Mouse (Mus musculus) adrenal gland, adult (tissue): ENCODE data around the gene Hikeshi.

Experiments
- DNase-seq, 2 experiments: peaks; one replicate each; pipeline ENCODE4 v3.0.0; 2022 to 2023; ENCODE audit warnings: low spot score in 1 of 2; ENCODE audit not compliant: inconsistent age in 2 of 2

The Hikeshi gene

DNA sequence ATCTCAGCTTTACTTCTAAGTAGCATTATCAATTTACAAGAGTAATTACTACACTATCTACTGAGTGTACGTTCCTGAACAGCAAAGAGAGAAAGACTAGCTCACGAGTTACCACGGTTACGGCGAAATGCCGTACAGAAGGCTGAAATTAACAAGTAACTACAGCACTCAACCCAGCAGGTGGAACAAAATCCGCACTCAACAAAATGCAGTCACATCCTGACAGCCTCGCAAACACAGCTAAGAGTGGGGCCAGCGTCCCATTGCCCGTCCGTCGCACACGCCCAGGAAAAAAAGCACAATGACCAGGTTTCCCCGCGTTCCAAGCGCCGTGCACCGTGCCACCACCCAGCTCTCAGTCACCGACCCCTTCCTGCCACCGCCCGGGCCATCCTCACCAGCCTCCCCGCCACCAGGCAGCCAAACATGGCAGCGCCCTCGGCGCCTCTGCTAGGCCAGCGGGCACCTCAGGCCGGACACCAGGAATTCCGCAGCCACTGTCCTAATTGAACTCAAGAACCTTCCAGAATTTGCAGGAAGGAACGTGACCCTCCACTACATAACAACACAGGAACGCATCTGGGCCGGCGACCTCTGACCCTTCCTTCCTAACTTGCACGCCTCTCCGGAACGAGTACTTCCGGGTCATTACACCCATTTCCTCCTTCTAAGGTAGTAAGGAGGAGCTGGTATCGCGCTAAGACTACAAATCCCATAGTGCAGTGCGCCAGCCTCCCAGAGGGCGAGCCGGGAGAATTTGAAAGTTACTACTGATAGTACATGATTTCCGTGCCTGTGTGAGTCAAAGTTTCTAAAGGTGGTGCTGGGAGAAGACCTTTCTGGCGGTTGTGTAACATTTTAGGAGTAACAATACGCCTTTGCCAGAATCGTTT lies at the start of gene Hikeshi:
Hikeshi (minus strand) TSS at position 634 of the 893 bp plus-strand sequence.
- peak; percentile 94 to 98 for DNase-seq

DNA sequence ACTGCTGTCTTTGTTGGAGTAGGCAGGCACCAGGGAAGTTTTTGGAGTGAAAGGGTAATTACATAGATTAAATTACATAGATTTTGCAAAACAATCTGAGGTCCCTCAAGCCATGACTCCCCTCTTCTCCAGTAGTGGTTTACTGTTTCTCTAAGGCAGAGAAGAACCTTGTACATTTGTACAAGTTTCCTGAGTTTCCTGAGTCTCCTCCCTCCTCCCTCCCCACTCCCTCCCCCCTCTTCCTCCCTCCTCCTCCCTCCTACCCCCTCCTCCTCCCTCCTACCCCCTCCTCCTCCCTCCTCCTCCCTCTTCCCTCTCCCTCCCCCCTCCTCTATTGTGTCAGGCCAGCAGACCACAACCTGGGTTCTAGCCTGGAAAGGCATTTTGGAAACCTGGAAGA lies 43.4 kb upstream of the Hikeshi start:
- no peak for DNase-seq

DNA sequence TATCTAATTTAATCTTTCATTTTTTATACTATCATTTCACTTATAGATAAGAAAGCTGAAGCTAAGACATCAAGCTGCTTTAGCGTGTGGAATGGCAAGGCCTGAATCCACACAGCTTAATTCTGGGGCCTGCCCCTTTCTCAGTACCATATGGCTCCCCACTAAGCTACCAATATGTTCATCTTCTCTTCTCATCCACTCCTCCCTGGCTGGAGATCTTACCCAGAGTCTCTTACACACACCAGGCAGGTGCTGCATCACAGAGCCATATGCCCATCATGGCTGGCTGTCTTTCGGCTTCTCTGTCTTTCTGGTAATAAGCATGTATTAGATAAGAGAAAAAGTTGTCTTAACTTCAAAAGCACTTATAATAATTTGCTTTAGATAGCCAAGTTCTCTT lies 42.4 kb upstream of the Hikeshi start:
- DNase-seq: no peak

DNA sequence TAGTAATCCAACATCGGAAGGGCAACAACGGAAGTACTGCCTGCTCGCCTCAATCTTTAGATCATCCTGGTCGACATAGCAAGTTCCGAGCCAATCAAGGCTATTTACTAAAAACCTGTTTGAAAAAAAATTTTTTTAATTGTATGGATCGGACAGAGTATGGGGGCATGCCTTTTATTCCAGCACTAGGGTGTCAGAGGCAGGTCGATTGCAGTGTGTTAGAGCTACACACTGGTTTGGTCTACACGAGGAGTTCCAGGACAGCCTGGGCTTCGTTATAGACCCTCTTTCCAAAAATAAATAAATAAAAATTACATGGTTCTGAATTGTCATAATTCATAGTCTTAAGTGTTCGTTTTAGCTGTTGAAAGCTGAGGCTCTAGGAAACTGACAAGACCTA lies 40.6 kb upstream of the Hikeshi start:
- DNase-seq: no peak

DNA sequence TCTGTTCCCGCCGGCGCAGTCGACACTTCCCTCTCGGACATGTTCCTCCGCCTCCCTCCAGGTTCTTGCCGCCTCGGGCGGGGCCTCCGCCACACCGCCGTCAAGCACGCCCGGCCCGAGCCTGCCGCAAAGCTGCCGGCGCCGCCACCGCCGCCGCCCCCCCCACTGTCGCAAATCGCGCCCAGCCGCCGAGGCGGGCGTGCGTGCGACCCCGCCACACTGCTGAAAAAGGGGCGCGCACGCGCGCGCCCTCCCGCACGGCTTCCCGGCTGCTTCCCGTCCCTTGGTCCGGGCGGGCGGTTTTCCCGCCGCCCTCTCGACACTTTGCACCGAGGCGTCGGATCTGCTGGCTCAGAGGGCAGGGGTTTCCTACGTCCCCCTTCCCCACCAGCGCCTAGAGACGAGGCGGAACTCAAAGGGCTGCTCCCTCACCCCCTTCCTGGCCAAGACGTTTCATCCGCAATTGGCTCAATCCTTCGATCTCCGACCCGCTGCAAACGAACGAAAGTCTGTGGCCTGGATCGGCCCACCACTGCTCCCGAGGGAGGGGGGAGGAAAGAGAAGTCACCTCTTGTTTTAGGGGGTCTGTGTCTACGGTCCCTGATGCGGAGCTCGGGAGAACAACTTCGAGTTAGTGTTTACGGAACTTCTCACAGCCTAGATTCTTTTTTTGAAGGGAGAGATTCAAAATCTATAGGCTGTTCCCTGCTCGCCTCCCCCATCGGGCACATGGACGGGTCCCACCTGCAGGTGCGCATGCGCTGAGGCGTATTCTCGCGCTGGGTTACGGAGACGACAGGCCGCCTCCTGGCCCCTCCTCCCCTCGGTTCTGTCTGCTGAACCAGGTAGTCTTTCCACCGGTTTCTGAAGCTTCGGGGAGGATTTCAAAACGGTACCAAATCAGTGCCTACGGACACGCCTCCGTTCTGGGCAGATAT lies 39.8 kb upstream of the Hikeshi start, which contains the start of gene Eed:
Eed (minus strand) TSS at position 499 of the 938 bp plus-strand sequence.
- peak; percentile 96 to 98 for DNase-seq

DNA sequence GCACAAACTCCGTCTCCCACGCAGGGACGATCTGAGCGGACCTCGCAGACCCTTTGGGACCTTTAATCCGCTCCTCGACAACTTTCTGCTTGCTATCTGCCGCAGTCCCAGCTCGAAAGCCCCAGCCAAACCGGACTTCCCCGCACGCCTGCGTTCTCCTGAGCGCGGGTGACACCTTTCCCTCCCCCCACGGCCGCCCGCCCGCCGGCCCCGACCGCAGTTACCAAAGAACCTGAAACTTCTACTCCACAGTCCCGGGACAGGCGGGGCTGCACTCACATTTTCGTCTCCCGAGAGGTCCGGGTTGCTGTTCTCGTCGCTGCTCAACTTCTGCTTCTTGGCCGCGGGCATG lies 39.1 kb upstream of the Hikeshi start:
- no peak for DNase-seq

DNA sequence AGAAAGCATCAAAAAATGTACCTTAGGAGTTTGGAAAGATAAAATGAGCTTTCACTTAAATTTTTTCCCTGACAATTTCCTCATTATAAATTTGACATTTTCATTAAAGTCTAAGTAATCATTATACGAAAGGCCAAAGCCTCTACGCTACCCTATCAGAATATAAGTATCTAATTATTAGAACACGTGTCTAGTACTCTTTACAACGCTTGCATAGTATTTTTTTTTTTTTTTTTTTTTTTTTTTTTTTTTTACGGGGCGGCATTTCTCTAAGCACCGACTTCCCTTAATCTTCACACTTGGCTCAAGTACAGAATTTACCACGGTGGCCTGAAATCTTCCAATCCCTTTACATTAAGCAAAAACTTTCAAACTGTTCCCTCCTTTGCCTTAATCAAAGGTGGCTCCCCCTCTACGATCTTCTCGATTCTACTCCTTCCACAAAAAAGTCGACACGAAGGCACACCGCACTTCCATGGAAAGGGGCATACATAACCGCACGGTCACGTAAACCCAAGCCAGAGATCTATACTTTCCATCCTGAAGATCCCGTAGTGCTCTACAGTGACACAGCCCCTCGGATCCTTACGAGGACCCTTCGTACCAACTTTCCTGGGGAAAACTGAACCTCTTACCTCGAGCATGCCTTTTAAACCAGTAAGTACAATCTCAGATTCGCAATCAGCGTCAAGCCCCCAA lies 38.6 kb upstream of the Hikeshi start:
- DNase-seq: no peak

DNA sequence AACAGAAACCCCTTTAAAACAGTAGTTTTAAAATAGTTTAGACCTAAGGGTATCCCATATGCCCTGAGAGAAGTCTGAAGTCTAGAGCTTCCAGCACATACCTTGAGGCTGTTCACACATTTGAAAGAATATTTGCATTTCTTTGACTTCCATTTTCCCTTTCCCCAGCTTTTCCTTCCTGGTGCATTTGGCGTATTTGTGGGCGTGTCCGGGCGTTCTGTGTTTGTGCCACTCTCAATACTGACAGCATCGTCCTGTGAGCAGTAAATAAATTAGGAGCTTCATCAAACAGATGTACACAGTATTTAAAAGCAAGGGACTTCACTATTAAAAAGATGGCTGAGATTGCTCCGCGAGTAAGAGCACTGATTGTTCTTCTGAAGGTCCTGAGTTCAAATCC lies 35.8 kb upstream of the Hikeshi start:
- DNase-seq: no peak

DNA sequence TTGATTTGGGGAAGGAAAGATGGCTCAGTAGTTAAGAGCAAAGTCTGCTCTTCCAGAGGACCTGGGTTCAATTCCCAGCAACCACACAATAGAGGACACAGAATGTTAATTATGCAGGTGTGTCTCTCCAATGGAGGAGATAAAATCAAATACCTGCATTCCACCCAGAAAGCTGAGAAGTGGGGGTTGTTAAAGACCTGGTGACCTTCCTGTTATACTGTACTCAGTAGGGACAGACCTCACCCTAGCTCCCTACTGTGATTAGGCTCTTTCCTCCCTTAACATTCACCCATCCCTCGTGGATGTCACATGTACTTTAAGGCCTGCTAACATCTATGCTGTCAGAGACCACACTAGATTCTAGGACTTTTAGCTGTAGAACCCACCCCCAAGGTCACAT lies 34.6 kb upstream of the Hikeshi start:
- no peak for DNase-seq

DNA sequence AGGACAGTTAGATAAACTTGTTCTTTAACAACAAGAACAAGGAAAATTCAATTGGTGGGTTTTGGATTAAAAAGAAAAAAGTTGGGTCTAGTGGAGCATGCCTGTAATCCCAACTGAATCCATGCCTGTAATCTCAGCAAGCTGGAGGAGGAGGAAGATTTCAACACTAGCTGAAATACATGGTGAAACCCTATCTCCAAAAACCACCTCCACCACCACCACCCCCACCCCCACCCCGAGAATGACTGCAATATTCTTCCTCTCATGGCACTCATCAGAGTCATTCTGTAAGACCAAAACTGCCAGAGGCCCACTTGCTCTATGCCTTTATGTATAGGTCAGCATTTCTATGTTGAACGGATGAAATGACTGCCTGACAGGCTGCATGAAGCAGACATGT lies 26.2 kb upstream of the Hikeshi start:
- DNase-seq: no peak

DNA sequence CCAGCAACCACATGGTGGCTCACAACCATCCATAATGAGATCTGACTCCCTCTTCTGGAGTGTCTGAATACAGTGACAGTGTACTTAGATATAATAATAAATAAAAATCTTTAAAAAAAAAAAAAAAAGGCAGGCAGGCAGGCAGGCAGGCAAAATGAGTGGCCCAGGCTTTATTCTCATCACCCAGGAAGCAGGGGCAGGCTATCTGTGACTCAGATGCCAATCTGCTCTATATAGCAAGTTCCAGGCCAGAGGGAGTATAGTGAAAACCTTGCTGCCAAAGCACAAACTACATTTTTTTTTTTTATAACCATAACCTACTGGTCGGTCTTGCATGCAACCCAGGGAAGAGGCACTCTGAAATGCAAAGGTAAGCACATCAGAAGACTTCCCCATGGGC lies 25.8 kb upstream of the Hikeshi start:
- no peak for DNase-seq

DNA sequence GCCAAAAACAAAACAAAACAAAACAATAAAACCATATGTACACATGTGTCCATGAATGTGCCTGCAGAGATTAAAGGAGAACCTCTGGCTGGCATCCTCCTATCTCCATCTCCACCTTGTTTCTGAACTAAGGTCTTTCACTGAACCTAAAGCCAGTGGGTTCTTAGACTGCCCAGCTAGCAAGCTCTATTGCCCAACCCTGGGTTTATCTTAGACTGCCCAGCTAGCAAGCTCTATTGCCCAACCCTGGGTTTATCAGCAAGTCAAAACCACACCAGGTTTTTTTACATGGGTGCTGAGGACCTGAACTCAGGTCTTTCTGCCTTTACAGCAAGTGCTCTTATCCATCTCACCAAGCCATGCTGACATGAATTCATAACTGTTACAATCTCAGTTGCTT lies 22.1 kb upstream of the Hikeshi start:
- DNase-seq: no peak

DNA sequence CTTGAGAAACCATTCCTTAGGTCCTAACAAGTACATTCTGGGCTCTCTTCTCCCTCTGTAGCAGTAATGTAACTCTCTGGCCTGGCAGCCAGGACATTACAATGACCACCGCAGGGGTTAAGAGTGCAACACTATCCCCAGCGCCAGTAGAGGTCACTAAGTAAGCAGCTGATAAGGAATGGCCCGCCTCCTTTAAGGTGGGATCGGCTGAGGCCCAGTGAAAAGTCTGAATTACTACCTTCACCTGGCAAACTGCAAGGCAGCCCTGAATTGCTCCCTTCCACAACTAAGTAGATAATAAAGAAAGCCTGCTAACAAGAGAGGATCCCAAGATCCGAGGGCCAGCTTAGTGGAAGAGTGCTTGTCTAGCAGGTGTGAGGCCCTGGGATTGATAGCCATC lies 16.3 kb upstream of the Hikeshi start:
- no peak for DNase-seq

DNA sequence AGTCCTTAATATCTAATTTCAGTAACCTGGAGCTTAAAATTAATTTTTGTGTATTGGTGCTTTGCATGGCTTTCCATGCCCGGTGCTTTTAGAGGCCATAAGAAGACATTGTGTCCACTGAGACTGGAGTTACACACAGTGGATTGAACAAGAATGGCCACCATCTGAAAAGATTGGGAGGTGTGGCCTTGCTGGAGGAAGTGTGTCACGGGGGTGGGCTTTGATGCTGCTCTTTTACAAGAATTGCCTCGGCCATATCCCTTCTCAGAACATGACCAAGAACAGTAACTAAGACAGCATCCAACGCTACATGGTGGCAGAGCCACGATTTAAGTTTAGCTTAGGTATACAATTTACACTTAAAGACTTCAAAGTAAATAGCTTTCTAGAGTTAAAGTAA lies 13.3 kb upstream of the Hikeshi start:
- no peak for DNase-seq

DNA sequence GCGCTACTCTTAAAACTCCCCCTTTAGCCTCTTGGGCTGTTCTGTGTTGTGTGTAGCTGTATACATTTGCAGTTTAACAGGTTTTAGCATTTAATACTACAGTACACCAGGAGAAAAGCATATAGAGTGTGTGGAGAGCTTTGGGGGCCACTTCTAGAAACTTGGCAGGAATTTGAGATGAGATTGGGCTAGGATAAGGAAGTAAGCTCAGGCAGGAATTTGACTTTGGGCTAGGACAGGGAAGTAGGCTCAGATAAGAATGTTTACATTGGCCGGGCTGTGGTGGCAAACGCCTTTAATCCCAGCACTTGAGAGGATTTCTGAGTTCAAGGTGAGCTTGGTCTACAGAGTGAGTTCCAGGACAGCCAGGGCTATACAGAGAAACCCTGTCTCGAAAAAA lies 8.4 kb upstream of the Hikeshi start:
- no peak for DNase-seq

DNA sequence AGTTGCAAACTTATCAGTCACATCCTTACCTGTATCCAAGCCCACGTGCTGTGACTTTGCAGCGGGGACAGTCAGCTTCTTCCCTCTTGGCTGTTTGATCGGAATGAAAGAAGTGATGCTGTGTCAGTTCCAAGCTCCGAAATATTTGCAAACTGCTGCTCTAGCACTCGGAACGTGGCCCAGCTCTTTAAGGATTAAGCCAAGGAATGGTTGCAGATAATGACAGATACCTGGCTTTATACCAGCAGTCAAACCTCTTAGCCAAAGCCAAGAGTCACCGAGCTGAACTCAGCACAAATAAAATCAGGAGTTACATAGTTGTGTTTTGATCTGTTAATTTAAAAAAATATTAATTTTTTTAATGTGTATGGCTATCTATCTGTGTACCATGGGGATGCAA lies 7.0 kb upstream of the Hikeshi start:
- peak in 1 of 2 experiments; percentile 31 for DNase-seq

DNA sequence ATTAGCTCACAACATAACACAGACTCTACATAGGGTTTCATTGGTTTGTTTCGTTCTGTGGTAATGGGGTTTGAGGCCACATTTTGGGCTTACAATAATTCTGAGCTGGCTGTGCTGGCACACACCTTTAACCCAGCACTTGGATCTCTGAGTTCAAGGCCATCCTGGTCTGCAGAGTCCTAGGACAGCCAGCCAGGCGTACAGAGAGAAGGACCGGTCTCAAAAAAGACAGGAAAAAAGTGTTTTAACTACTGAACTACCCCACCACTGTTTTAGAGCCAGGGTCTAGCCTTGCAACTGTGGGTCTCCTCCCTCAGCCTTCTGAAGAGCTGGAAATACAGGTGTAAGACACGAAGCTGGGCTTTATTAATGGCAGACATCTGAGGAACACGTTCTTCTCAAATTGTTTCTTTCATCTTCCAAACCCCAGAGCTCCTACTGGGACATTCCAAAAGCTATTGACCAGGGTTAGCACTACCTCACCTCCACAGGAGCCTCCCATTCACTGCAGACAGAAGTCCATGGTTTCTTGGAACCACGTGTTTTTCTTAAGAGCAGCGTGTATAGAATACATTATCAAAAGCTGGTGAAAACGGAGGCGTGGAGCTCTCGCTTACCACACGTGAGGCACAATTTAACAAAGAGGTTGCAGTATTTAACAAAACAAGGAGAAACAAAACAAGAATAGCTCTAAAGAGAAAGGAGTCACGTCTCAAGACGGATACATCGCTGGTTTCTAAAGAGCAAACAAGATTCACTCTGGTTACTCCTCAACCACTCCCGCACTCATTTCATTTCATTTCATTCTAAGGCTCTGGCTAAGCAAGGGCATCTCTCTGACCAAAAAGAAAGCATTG lies 1.3 kb downstream of the Hikeshi start:
- peak; percentile 22 to 66 for DNase-seq

DNA sequence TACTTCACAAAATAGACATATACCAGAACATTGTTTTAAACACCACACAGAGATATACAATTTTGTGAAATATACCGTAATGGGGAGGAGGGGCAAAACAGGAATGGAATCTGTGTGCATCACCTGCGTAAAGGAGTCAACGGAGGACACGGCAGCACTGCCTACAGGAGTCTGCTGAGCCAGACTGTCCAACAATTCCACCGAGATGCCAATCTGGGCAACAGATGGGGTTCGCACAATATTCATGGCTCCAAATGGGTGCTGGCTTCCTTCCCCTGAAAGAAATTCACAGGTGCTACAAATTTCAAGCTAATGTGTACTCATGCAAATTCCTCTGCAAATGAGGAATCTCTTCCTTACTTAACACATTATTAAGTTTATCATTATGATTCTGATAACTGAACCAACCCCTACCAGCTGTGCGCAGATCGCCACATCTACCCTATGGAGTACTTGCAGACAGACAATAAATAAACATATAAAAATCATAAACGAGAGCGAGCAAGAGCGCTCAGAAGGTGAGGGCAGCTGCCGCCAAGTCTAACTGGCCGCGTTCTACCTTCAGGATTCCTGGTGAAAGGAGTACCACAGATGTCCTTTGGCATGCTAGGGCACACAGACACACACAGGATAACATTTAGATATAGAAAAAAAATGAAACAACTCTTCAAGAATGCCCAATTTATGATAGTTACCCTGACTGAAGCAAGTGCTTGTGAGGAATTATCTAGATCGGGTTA lies 17.4 kb downstream of the Hikeshi start:
- DNase-seq: no peak

DNA sequence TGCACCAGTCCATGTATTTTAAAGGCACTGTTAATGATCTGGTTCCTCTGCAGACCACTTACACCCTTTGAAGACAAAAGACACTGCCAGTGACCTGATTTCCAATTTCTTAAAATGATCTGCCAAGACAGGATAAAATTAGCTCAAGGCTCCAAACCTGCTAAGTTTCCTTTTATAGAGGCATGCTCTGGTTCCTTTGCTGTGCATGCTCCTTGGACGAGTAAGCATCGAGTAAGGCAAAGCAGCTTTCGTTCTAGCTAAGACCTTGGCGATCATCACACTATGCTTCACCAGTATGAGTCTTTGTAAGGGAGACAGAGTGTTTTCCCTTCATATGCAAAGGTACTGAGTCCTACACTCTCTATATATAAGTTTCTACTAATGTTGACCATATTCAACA lies 23.2 kb downstream of the Hikeshi start:
- DNase-seq: peak in 1 of 2 experiments; percentile 35

DNA sequence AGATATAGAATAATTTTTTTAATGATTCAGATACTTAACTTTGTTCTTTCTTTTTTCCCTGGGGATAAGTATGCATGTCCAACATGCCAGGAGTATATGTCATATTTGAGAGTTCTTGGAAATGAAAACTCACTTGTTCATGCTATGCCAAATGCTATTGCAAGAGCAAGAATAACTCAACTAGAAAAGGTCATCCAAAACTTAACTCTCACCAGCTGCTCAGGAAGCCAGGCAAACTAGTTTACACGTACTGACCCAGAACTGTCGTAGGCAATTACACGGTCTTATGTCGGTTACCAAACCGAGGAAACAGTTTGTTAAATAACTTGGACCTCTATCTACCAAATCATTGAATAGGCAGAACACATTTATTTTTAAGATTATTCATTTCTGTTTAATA lies 24.3 kb downstream of the Hikeshi start:
- peak in 1 of 2 experiments; percentile 32 for DNase-seq
